Mouse (Mus musculus) liver, postnatal 0 days (tissue): ENCODE measurements around the gene Krt24. TPM values are rescaled to one million over a fixed set of nuclear protein-coding genes. Genes with fewer than 3 reads are reported as not detected.
A peak's percentile ranks its signal among the peaks of the same experiment; 100 is the strongest.
"Not testable (repeated sequence)": the region's sequence is repeated elsewhere in the genome, so short reads cannot be mapped to it uniquely, and the experiment has no call there.

ENCODE experiments used
- ATAC-seq: fragments of 200-750 bp; cut with Nextera tagmentation; 2 replicates; pipeline ENCODE4 v1.8.0; 2017; ENCODE audit warnings: mild to moderate bottlenecking, moderate library complexity
- DNase-seq: peaks from one replicate; pipeline ENCODE4 v3.0.0-alpha.2; 2016
- H3K27ac ChIP-seq: fragments of 300-500 bp; sonication (generic); 2 replicates; pipeline ENCODE4 v1.5.1; 2014; ENCODE audit warnings: antibody characterized with exemption, moderate library complexity, mild to moderate bottlenecking, low read depth
- H3K27me3 ChIP-seq: fragments of 300-500 bp; sonication (generic); 2 replicates; pipeline ENCODE4 v1.6.1; 2014; ENCODE audit warnings: low read length, control low read depth, mixed read lengths; ENCODE audit not compliant: insufficient read depth
- H3K36me3 ChIP-seq: fragments of 300-500 bp; sonication (generic); replicated peaks from 2 replicates; pipeline ENCODE4 v1.6.1; 2014; ENCODE audit warnings: mild to moderate bottlenecking, control low read depth, low read length, moderate library complexity, mixed read lengths; ENCODE audit not compliant: insufficient read depth
- H3K4me1 ChIP-seq: fragments of 300-500 bp; sonication (generic); 2 replicates; pipeline ENCODE4 v1.6.1; 2014; ENCODE audit warnings: antibody characterized with exemption, mild to moderate bottlenecking, control low read depth; ENCODE audit not compliant: insufficient read depth
- H3K4me2 ChIP-seq: fragments of 300-500 bp; sonication (generic); 2 replicates; pipeline ENCODE4 v1.6.1; 2014; ENCODE audit warnings: low read depth, mild to moderate bottlenecking, low read length, moderate library complexity, mixed read lengths
- H3K4me3 ChIP-seq: fragments of 300-500 bp; sonication (generic); 2 replicates; pipeline ENCODE4 v1.5.1; 2014; ENCODE audit warnings: low read depth, low read length
- H3K9ac ChIP-seq: fragments of 300-500 bp; sonication (generic); replicated peaks from 2 replicates; pipeline ENCODE4 v1.6.1; 2014; ENCODE audit warnings: mild to moderate bottlenecking, moderate library complexity
- H3K9me3 ChIP-seq: fragments of 300-500 bp; sonication (generic); 2 replicates; pipeline ENCODE4 v1.6.1; 2016; ENCODE audit warnings: mild to moderate bottlenecking, control low read depth, low read length, mixed read lengths
- CTCF ChIP-seq: sonication (generic); IDR thresholded peaks from 2 replicates; pipeline ENCODE4 v1.5.1; 2016; ENCODE audit warnings: antibody characterized with exemption, low read depth
- EP300 ChIP-seq: IDR thresholded peaks from 2 replicates; pipeline ENCODE4 v1.6.1; 2016; ENCODE audit warnings: antibody characterized with exemption, low read depth, mild to moderate bottlenecking
- whole genome bisulfite sequencing: fragments of 180-500 bp; shearing (Covaris S2); extraction: QIAGEN DNeasy Blood & Tissue Kit; methylation state at CpG from one replicate; pipeline ENCODE4 v1.1.7; 2014; ENCODE audit not compliant: insufficient replicate concordance; 5-methylcytosine and 5-hydroxymethylcytosine counted together
- polyA plus RNA-seq: library from polyadenylated mRNA; unstranded; fragments of >200 nt; fragmentation: Nextera tagmentation; extraction: Ambion mirVana; gene quantifications from 2 replicates; pipeline ENCODE4 v1.2.1, GENCODE M21; 2015

Krt24 gene
- polyA plus RNA-seq, 1 experiment from 2014 or later, result not detected

DNA sequence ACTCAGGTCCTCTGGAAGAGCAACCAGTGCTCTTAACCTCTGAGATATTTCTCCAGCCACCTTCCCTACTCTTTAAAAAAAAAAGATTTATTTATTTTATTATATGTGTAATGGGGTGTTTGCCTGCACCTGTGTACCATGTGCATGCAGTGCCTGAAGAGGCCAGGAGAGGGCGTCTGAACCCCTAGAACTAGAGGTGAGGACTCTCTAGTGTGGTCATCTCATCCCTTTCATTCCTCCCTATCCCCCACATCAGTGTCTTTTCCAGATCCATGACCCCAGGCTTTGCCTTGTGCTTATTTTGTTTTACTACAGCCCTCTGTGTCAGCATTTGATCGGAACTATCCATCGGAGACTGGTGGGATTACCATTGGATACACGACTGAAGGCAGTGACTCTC lies 35.9 kb downstream of the Krt24 start:
- DNase-seq, result peak; percentile 51
- ATAC-seq, result no peak
- TF ChIP-seq CTCF (peak; percentile 71), EP300 (no peak)
- Histone ChIP-seq H3K9ac (no peak overlapping the region), H3K4me1 (peaks cover 2% of the 10 kb centered on the region), H3K4me2 (no peak overlapping the region), H3K27ac (no peak overlapping the region), H3K9me3 (no peaks in the 10 kb centered on the region), H3K27me3 (no peaks in the 10 kb centered on the region), H3K4me3 (no peak overlapping the region), H3K36me3 (no peaks in the 10 kb centered on the region)
- WGBS, result 61% methylated on average over 4 of the region's 4 CpGs

DNA sequence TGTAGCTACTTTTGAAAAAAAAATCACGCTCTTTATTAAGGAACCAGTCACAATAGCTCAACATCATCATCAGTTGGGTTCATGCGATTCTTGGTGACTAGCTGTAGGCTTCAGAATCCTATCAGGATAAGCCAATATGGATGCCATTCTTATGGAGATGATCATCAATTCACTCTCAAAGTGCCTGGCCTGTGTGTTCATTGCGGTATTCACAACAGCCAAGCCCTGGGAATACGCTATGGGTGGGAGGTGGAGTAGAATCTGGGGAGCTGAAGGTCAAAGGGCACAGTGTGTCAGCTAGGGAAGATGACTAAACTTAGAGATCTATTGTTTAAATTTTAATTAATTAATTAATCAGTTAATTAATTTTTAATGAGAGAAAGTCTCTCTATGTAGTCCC lies 37.1 kb downstream of the Krt24 start:
- 89% methylated on average over 4 of the region's 4 CpGs for WGBS
- Histone ChIP-seq H3K4me1 (peaks cover 7% of the 10 kb centered on the region), H3K27me3 (no peaks in the 10 kb centered on the region), H3K27ac (no peak overlapping the region), H3K36me3 (no peaks in the 10 kb centered on the region), H3K9ac (no peak overlapping the region), H3K4me2 (no peak overlapping the region), H3K4me3 (no peak overlapping the region), H3K9me3 (no peaks in the 10 kb centered on the region)
- no peak for DNase-seq
- no peak for ATAC-seq
- no peak for TF ChIP-seq EP300
- TF ChIP-seq CTCF, result no peak

DNA sequence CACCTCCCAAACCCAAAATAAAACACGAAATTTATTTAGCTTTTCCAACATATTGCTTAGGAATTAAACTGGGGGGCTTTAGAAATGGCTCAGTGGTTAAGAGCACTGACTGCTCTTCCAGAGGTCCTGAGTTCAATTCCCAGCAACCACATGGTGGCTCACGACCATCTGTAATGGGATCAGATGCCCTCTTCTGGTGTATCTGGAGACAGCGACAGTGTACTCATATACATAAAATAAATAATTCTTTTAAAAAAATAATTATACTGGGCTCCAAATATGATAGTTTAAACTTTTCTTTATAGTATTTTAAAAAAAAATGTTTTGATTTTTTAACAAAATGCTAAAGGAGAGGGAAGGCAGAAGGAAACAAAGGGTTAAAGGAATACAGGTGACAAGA lies 40.5 kb downstream of the Krt24 start:
- peak; percentile 17; the same call in 1 of the 2 replicates for TF ChIP-seq CTCF
- H3K4me2 ChIP-seq, H3K4me3 ChIP-seq, H3K27me3 ChIP-seq, H3K36me3 ChIP-seq, DNase-seq, H3K9ac ChIP-seq, H3K4me1 ChIP-seq, H3K27ac ChIP-seq, H3K9me3 ChIP-seq, ATAC-seq: not testable (repeated sequence)
- 46% methylated on average over 3 of the region's 3 CpGs for WGBS

DNA sequence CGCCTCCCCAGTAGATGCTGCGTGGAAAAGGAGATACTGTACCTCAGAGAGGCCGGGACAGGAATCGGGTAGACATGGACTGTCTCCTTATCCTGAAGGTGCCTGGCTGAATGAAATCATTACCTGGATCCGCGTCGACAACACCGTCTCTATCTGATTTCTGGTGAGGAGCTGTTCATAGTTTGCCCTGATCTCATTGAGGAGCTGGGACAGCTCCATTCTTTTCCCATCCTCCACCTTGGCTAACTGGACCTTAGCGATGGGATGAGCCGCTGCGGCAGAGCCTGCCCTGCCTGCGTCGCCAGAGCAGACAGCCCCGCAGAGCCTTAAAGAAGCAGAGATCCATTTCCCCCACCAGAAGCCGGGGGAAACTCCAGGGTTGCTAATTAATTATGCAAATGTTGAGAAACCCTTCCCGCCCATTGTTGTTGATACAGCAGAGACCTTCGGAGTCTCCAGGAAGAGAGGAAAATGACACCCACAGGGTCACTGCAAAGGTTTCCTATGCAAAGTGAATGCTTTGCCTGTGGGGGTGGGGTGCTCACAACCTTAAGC lies 41.2 kb downstream of the Krt24 start, which contains the start of gene Krt222:
Gene Krt222, minus strand, starts transcription at position 266 of the 555 bp plus-strand sequence.
- Histone ChIP-seq H3K36me3 (no peaks in the 10 kb centered on the region), H3K9me3 (no peaks in the 10 kb centered on the region), H3K4me2 (peak within 1 kb of the TSS; percentile 66), H3K4me3 (peak within 1 kb of the TSS; percentile 30), H3K27ac (no peak within 1 kb of the TSS), H3K4me1 (peaks cover 7% of the 10 kb centered on the region), H3K27me3 (no peaks in the 10 kb centered on the region), H3K9ac (peak within 1 kb of the TSS; percentile 37)
- no peak for DNase-seq
- TF ChIP-seq CTCF, result no peak
- no peak for TF ChIP-seq EP300
- ATAC-seq, result peak; percentile 31; the same call in 1 of the 2 replicates
- WGBS, result 12% methylated on average over 17 of the region's 17 CpGs

DNA sequence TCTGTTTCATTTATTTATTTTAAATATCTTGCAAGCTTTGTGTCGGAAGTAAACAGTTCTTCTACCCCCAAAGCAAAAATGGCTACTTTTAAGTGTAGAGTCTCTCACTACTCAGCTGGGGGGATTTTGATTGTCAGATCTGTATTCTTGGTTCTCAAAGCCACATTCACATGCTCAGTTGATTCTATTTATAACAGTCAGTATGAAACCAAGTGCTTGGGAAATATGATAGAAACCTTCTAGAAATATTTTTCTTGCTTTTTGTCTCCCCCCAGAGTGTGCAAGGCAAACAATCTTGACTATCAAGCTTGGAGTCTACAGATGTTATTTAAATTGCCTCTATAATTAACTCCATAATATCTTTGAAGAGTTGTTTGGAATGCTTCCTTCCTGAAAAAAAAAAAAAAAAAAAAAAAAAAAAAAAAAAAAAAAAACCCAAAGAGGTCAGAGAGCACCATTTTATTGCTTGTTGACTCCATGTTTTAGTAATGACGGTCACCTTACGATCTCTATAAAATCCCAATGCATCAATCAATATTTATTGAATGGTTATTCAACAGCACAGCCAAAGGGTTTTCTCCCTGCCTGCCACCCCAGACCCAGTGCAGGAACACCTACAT lies 41.8 kb downstream of the Krt24 start:
- Histone ChIP-seq H3K4me3 (peak overlapping the region; percentile 30), H3K4me1 (peaks cover 7% of the 10 kb centered on the region), H3K9ac (peak overlapping the region; percentile 37; the same call in 1 of the 2 replicates), H3K4me2 (peak overlapping the region; percentile 66), H3K27me3 (no peaks in the 10 kb centered on the region), H3K27ac (no peak overlapping the region), H3K36me3 (no peaks in the 10 kb centered on the region), H3K9me3 (no peaks in the 10 kb centered on the region)
- 59% methylated on average over 3 of the region's 3 CpGs for WGBS
- DNase-seq, result no peak
- TF ChIP-seq CTCF, result no peak
- no peak for TF ChIP-seq EP300
- ATAC-seq, result no peak

DNA sequence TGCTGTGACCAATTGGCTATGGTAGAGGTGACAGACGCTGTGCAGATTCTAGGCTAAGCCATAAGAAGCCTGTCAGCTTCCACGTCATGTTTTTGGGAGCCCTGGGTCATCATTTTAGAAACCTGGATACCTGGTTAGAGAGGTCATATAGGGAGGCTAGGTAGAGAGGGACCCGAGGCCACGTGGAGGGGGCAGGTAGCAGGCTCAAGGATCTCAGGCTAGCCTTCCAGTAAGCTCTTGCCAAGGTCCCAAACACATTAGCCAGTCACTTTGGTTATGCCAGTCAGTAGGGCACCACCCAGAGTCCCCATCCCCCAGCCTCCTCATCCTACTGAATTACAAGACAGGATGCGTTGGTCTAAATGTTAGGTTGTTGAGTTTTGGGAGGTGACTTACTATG lies 43.0 kb downstream of the Krt24 start:
- no peaks in the 10 kb centered on the region for H3K27me3 ChIP-seq
- no peak overlapping the region for H3K9ac ChIP-seq
- no peak overlapping the region for H3K4me2 ChIP-seq
- no peak overlapping the region for H3K4me3 ChIP-seq
- no peaks in the 10 kb centered on the region for H3K36me3 ChIP-seq
- TF ChIP-seq CTCF (no peak), EP300 (no peak)
- no peak for ATAC-seq
- peaks cover 9% of the 10 kb centered on the region for H3K4me1 ChIP-seq
- no peak for DNase-seq
- 69% methylated on average over 5 of the region's 5 CpGs for WGBS
- no peaks in the 10 kb centered on the region for H3K9me3 ChIP-seq
- no peak overlapping the region for H3K27ac ChIP-seq
